Mouse (Mus musculus): ENCODE results near the gene Zfp618.

DNA sequence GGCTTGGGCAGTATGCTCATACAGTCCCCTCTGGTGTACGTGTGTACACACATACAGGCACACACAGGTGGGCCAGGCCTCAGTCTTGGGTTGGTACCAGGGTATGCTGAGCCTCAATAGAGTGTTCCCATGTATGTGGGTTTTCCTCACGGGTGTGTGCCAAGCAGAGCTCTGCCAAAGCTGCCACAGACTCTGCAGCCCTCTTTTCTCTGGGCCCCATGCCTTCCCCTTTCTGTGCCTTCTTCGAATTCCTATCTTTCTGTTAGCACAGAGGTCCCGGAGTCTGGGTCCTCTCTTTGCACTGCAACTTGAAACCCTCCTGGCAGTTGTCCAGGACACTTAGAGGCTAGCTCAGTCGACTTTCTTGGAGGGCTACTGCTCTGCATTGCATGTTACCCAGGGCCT is 33.1 kb downstream of the Zfp618 start:
- TF ChIP-seq CTCF (IDR thresholded peaks at IDR 0.05; ENCODE audit: borderline replicate concordance, insufficient read depth, low read length): no peak
- no peak for TF ChIP-seq POLR2A (IDR thresholded peaks at IDR 0.05; ENCODE audit: low read depth, low read length)

All from embryonic fibroblast, embryonic 13.5 days (primary cell).